ENCODE assay signal across 8 mouse cellular contexts in the genomic region with DNA sequence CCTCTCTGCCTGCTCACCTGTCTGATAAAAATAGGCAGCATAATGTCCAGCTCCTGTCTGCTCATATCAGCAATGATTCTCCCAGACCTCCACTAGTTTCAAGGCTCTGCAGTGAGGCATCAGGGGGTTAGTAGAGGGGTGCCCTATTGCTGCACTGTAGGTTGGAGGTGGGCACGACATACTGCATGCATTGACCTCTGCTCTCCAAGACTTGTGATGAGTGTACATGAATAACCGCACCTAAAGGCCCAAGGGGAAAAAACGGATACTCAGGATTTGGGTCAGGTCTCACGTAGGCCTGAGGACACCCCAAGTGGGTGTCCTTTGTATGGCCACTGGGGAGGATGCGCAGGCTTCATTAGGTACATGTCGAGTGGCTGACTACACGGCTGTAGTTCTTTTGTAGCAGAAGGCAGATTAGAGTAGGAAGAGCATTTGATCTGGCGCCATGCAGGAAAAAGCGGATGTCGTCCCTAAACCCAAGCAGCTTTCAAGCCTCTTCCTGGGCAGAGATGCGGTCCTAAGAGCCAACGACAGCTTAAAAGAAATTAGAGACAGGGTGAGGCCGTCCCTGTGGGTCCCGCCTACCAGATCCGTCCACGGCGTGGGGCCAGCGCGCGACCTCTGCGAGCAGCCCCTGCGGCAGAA. TPM values are rescaled to one million over a fixed set of nuclear protein-coding genes. Genes with fewer than 3 reads are reported as not detected.
DNase-seq lines count a peak whose midpoint lies in the region; ATAC-seq and TF ChIP-seq lines count a peak whose summit lies in the region.

No protein-coding gene starts in this region.

- 5% methylated on average over 22 of the region's 22 CpGs for WGBS in kidney, embryonic 14.5 days
- WGBS in bone marrow, adult 2 months: 5% methylated on average over 22 of the region's 22 CpGs
- WGBS in hindbrain, embryonic 10.5 days: 4% methylated on average over 22 of the region's 22 CpGs
- 4% methylated on average over 21 of the region's 22 CpGs for WGBS in midbrain, embryonic 12.5 days

- peak overlapping the region; percentile 58 for H3K4me2 ChIP-seq in kidney, embryonic 14.5 days (replicated peaks; ENCODE audit: low read depth, low read length)
- peak overlapping the region; percentile 71 for H3K4me2 ChIP-seq in midbrain, embryonic 12.5 days (replicated peaks)

- no peak for TF ChIP-seq POLR2A in bone marrow, adult 2 months (IDR thresholded peaks at IDR 0.05; ENCODE audit: borderline replicate concordance, control insufficient read depth, low read depth, low read length)

- H3K27ac ChIP-seq in kidney, embryonic 14.5 days (ENCODE audit: low read depth, low read length): peak overlapping the region; percentile 78
- peak overlapping the region; percentile 60 for H3K27ac ChIP-seq in bone marrow, adult 2 months (ENCODE audit: control insufficient read depth, insufficient read depth, low read depth, low read length, poor library complexity)
- peak overlapping the region; percentile 96 for H3K27ac ChIP-seq in hindbrain, embryonic 10.5 days
- H3K27ac ChIP-seq in midbrain, embryonic 12.5 days (replicated peaks): peak overlapping the region; percentile 93

- peaks cover 19% of the 10 kb centered on the region for H3K36me3 ChIP-seq in kidney, embryonic 14.5 days (ENCODE audit: control insufficient read depth, insufficient read depth, low read length)
- peaks cover 23% of the 10 kb centered on the region for H3K36me3 ChIP-seq in hindbrain, embryonic 10.5 days
- H3K36me3 ChIP-seq in midbrain, embryonic 12.5 days: peaks cover 20% of the 10 kb centered on the region

- H3K4me3 ChIP-seq in kidney, embryonic 14.5 days (ENCODE audit: low read length): peak overlapping the region; percentile 96
- H3K4me3 ChIP-seq in bone marrow, adult 2 months (replicated peaks; ENCODE audit: control insufficient read depth, low read depth, low read length): peak overlapping the region; percentile 64
- H3K4me3 ChIP-seq in hindbrain, embryonic 10.5 days: peak overlapping the region; percentile 72
- peak overlapping the region; percentile 87 for H3K4me3 ChIP-seq in midbrain, embryonic 12.5 days

- no peak for TF ChIP-seq CTCF in bone marrow, adult 2 months (IDR thresholded peaks at IDR 0.05; ENCODE audit: control insufficient read depth, insufficient read depth, low read length)

- ATAC-seq in kidney, embryonic 14.5 days (ENCODE audit: low FRiP score, low TSS enrichment): peak; percentile 6
- ATAC-seq in midbrain, embryonic 12.5 days (ENCODE audit: low FRiP score, low read depth): peak; percentile 10

- no peak for DNase-seq in kidney, postnatal 10 days
- no peak for DNase-seq in hindbrain, embryonic 10.5 days (ENCODE audit: low spot score)
- DNase-seq in left cerebral cortex, adult 9 months (ENCODE audit: low spot score in 2 of 2): no peak
- DNase-seq in right cerebral cortex, postnatal 10 days (ENCODE audit: low spot score in 2 of 2): no peak
- DNase-seq in gastrocnemius, adult 8-10 months (ENCODE audit: low spot score in 2 of 2): no peak

- no peaks in the 10 kb centered on the region for H3K27me3 ChIP-seq in kidney, embryonic 14.5 days (ENCODE audit: control insufficient read depth, insufficient read depth, low read length)
- peaks cover 21% of the 10 kb centered on the region for H3K27me3 ChIP-seq in hindbrain, embryonic 10.5 days (ENCODE audit: insufficient read depth, poor library complexity, severe bottlenecking)
- peaks cover 19% of the 10 kb centered on the region for H3K27me3 ChIP-seq in midbrain, embryonic 12.5 days

- peak overlapping the region; percentile 42; the same call in 1 of the 2 replicates for H3K9ac ChIP-seq in kidney, embryonic 14.5 days (ENCODE audit: low read depth, low read length)
- no peak overlapping the region; the same call in 1 of the 2 replicates for H3K9ac ChIP-seq in midbrain, embryonic 12.5 days (replicated peaks)

- peaks cover 35% of the 10 kb centered on the region for H3K4me1 ChIP-seq in kidney, embryonic 14.5 days (ENCODE audit: control insufficient read depth, insufficient read depth, low read length)
- H3K4me1 ChIP-seq in bone marrow, adult 2 months (ENCODE audit: control insufficient read depth, insufficient read depth, low read length): peaks cover 5% of the 10 kb centered on the region; the same call in 1 of the 2 replicates
- peaks cover 42% of the 10 kb centered on the region for H3K4me1 ChIP-seq in hindbrain, embryonic 10.5 days (replicated peaks)
- peaks cover 25% of the 10 kb centered on the region for H3K4me1 ChIP-seq in midbrain, embryonic 12.5 days

- H3K9me3 ChIP-seq in kidney, embryonic 14.5 days (ENCODE audit: control insufficient read depth, low read length): no peaks in the 10 kb centered on the region
- H3K9me3 ChIP-seq in hindbrain, embryonic 10.5 days: no peaks in the 10 kb centered on the region
- H3K9me3 ChIP-seq in midbrain, embryonic 12.5 days: no peaks in the 10 kb centered on the region

RNA-seq across cellular contexts. Expression of a gene that starts 0.5 kb away (rescaled TPM):
- polyA plus RNA-seq in kidney, embryonic 14.5 days (2014; fragmentation: Nextera tagmentation; extraction: Ambion mirVana): 6.2 and 11.9 TPM in 2 replicates
- 10.4 and 11.8 TPM in 2 replicates for polyA plus RNA-seq in bone marrow, adult 2 months (2011; ENCODE audit: insufficient read depth, insufficient read length, low replicate concordance, missing spikeins)
- polyA plus RNA-seq in hindbrain, embryonic 10.5 days (2016; fragmentation: Nextera tagmentation; extraction: Ambion mirVana): 13.2 and 14.0 TPM in 2 replicates
- 19.4 and 19.7 TPM in 2 replicates for polyA plus RNA-seq in midbrain, embryonic 12.5 days (2016; fragmentation: Nextera tagmentation; extraction: Ambion mirVana)
- 1 to 10 TPM; 3.2 to 4.5 (median 4.2) TPM for total RNA-seq in gastrocnemius, adult 8-10 months (2022)

RNA-seq across cellular contexts. Expression of a gene that starts 31.1 kb away (rescaled TPM):
- polyA plus RNA-seq in kidney, embryonic 14.5 days (2014; fragmentation: Nextera tagmentation; extraction: Ambion mirVana): 10.7 and 11.8 TPM in 2 replicates
- polyA plus RNA-seq in bone marrow, adult 2 months (2011; ENCODE audit: insufficient read depth, insufficient read length, low replicate concordance, missing spikeins): 0.56 and 3.0 TPM in 2 replicates
- polyA plus RNA-seq in hindbrain, embryonic 10.5 days (2016; fragmentation: Nextera tagmentation; extraction: Ambion mirVana): 0.34 and 0.55 TPM in 2 replicates
- polyA plus RNA-seq in midbrain, embryonic 12.5 days (2016; fragmentation: Nextera tagmentation; extraction: Ambion mirVana): 1.1 and 1.7 TPM in 2 replicates
- 1 to 10 TPM; 1.9 to 3.4 (median 2.9) TPM for total RNA-seq in gastrocnemius, adult 8-10 months (2022)

RNA-seq across cellular contexts. Expression of a gene that starts 57.5 kb away (rescaled TPM):
- polyA plus RNA-seq in kidney, embryonic 14.5 days (2014; fragmentation: Nextera tagmentation; extraction: Ambion mirVana): 206 and 236 TPM in 2 replicates
- 203 and 291 TPM in 2 replicates for polyA plus RNA-seq in bone marrow, adult 2 months (2011; ENCODE audit: insufficient read depth, insufficient read length, low replicate concordance, missing spikeins)
- polyA plus RNA-seq in hindbrain, embryonic 10.5 days (2016; fragmentation: Nextera tagmentation; extraction: Ambion mirVana): 552 and 686 TPM in 2 replicates
- 429 and 434 TPM in 2 replicates for polyA plus RNA-seq in midbrain, embryonic 12.5 days (2016; fragmentation: Nextera tagmentation; extraction: Ambion mirVana)
- total RNA-seq in gastrocnemius, adult 8-10 months (2022): under 1 TPM; 0.46 to 0.73 (median 0.50) TPM
